Mouse (Mus musculus): Measurements from ENCODE around the gene Tmprss13.

Gene Tmprss13

GRCm38 (mm10) chr9:45382336-45382735 lies 63.4 kb downstream of the Tmprss13 start:
- DNase-seq (ENCODE audit: low spot score in 2 of 2) = no peak

DNA sequence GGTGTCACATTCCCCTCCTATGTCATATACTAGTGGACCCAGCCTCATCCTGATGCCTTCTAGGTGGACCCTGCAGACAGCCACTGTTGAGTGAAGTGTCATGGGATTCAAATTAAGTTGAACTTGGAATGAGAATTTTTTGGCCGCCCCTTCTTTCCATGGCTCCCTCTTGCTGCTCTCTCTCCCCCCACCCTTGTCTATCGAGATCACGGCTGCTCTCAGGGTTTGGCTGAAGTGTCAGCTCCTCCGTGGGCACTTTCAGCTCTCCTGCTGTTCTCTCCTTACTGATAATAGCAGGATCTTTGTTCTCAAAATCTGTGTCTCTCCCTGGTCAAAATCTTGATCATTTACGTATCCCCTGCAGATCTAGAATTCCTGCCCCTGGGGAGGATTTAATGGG lies 63.9 kb downstream of the Tmprss13 start:
- no peak for DNase-seq (ENCODE audit: low spot score in 2 of 2)

- no peak for DNase-seq (ENCODE audit: low spot score in 2 of 2)
Measured at GRCm38 (mm10) chr9:45383883-45384282, 65.0 kb downstream of the Tmprss13 start.

DNA sequence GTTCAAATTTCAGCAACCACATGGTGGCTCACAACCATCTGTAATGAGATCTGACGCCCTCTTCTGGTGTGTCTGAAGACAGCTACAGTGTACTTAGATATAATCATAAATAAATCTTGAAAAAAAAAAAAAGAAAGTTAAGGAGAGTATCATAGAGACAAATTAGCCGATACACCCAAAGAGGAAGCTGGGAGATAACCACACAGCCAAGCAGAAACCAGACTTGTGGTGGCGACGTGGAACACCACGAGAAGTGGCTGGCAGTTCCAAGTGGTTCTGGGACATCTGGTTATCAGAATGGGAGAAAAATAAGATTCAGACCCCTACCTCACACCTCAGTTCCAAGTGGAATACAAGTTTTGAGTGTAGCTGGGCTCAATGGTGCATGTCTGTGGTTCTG lies 67.8 kb downstream of the Tmprss13 start:
- no peak for DNase-seq (ENCODE audit: low spot score in 2 of 2)

GRCm38 (mm10) chr9:45388385-45388994 lies 69.6 kb downstream of the Tmprss13 start:
- DNase-seq (ENCODE audit: low spot score in 2 of 2) = peak; percentile 90 to 92

GRCm38 (mm10) chr9:45389596-45389995 lies 70.7 kb downstream of the Tmprss13 start:
- no peak for DNase-seq (ENCODE audit: low spot score in 2 of 2)

DNA sequence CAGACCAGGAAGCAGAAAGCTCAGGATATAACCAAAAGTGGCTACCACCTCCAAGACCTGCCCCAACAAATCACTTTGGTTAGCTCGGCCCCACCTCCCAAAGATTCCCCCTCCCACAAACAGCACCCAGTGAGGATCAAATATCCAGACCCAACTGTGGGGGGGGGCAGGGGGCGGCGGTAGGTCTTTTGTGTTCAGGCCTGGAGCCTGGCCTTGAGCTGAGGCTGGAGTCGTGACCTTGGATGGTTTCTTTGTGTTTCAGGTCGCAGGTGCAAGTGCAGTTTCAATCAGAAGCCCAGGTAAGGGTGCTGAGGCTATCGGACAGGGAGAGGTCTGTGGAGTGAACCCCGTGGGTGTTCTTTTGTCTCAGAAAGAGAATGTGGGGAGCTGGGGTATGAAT lies 72.4 kb downstream of the Tmprss13 start:
- DNase-seq (ENCODE audit: low spot score in 2 of 2) = no peak

GRCm38 (mm10) chr9:45395218-45395617 lies 76.3 kb downstream of the Tmprss13 start:
- DNase-seq (ENCODE audit: low spot score in 2 of 2) = no peak

DNA sequence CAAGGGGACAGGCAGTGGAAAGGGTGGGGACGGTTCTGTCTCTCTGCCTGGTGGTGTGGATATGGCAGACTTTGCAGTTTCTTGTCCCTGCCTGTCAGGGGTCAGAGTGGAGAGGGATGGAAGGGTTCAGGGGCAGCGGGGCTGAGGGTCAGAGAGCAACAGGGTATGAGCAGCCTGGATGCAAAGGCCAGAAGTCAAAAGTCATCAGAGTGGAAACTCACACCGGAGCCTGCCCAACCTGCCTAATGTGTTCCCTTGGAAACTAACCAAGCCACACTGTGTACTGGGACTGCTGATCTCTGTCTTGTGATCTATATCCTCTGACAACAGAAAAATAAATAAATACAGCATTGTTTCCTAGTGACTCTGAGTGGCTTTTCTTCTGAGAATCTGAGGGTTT lies 76.9 kb downstream of the Tmprss13 start:
- no peak for DNase-seq (ENCODE audit: low spot score in 2 of 2)

Measured in frontal cortex, postnatal 25 days (tissue).